ENCODE assay signal across 8 mouse cellular contexts in genomic region chr4:88822995-88823394, GRCm38 (mm10). TPM values are rescaled to one million over a fixed set of nuclear protein-coding genes. Genes with fewer than 3 reads are reported as not detected.
A peak's percentile ranks its signal among the peaks of the same experiment; 100 is the strongest.
DNase-seq lines count a peak whose midpoint lies in the region; ATAC-seq and TF ChIP-seq lines count a peak whose summit lies in the region.

No protein-coding gene starts in this region.

- H3K9me3 ChIP-seq in hindbrain, embryonic 11.5 days (ENCODE audit: control insufficient read depth, low read length): no peaks in the 10 kb centered on the region
- no peaks in the 10 kb centered on the region for H3K9me3 ChIP-seq in hindbrain, embryonic 13.5 days
- no peaks in the 10 kb centered on the region for H3K9me3 ChIP-seq in midbrain, embryonic 16.5 days (replicated peaks; ENCODE audit: control insufficient read depth, low read length, poor library complexity, severe bottlenecking)

- WGBS in hindbrain, embryonic 11.5 days: 27% methylated on average over 4 of the region's 4 CpGs
- 26% methylated on average over 4 of the region's 4 CpGs for WGBS in hindbrain, embryonic 13.5 days
- 25% methylated on average over 4 of the region's 4 CpGs for WGBS in midbrain, embryonic 16.5 days

- peak; percentile 47; the same call in 1 of the 2 replicates for TF ChIP-seq CTCF in brain, embryonic 14.5 days (IDR thresholded peaks at IDR 0.05; ENCODE audit: borderline replicate concordance, extremely low read depth, insufficient read depth, insufficient read length)

- H3K9ac ChIP-seq in hindbrain, embryonic 11.5 days (ENCODE audit: low read depth, low read length): no peak overlapping the region
- H3K9ac ChIP-seq in hindbrain, embryonic 13.5 days: no peak overlapping the region
- no peak overlapping the region for H3K9ac ChIP-seq in midbrain, embryonic 16.5 days (ENCODE audit: low read depth, low read length)

- H3K4me2 ChIP-seq in hindbrain, embryonic 11.5 days (replicated peaks; ENCODE audit: low read depth, low read length): no peak overlapping the region
- H3K4me2 ChIP-seq in hindbrain, embryonic 13.5 days: no peak overlapping the region
- no peak overlapping the region for H3K4me2 ChIP-seq in midbrain, embryonic 16.5 days (ENCODE audit: low read length)

- no peak for TF ChIP-seq POLR2A in brain, embryonic 14.5 days (IDR thresholded peaks at IDR 0.05; ENCODE audit: borderline replicate concordance, extremely low read depth, insufficient read depth, insufficient read length, poor library complexity, severe bottlenecking)

- H3K27me3 ChIP-seq in hindbrain, embryonic 11.5 days (ENCODE audit: control insufficient read depth, insufficient read depth, low read length): no peaks in the 10 kb centered on the region
- no peaks in the 10 kb centered on the region for H3K27me3 ChIP-seq in hindbrain, embryonic 13.5 days
- H3K27me3 ChIP-seq in midbrain, embryonic 16.5 days (ENCODE audit: control insufficient read depth, insufficient read depth, low read depth, low read length): no peaks in the 10 kb centered on the region

- peak; percentile 27 for DNase-seq in hindbrain, embryonic 11.5 days (ENCODE audit: low spot score)
- DNase-seq in right cerebral cortex, adult 18-20 months: peak; percentile 9
- DNase-seq in right cerebral cortex, postnatal 36 days (ENCODE audit: low spot score in 2 of 2): no peak
- DNase-seq in brain, embryonic 14.5 days (ENCODE audit: low read depth): peak; percentile 21
- peak; percentile 4 for DNase-seq in retina, postnatal 7 days (ENCODE audit: low read depth, low spot score)
- DNase-seq in ovary, postnatal 14 days (ENCODE audit: low spot score): no peak

- H3K36me3 ChIP-seq in hindbrain, embryonic 11.5 days (ENCODE audit: control insufficient read depth, insufficient read depth, low read length): no peaks in the 10 kb centered on the region
- H3K36me3 ChIP-seq in hindbrain, embryonic 13.5 days: no peaks in the 10 kb centered on the region
- H3K36me3 ChIP-seq in midbrain, embryonic 16.5 days (ENCODE audit: control insufficient read depth, insufficient read depth, low read length): no peaks in the 10 kb centered on the region

- no peak for ATAC-seq in hindbrain, embryonic 11.5 days (ENCODE audit: low FRiP score)
- ATAC-seq in hindbrain, embryonic 13.5 days (ENCODE audit: low FRiP score): no peak
- ATAC-seq in midbrain, embryonic 16.5 days: no peak

- no peaks in the 10 kb centered on the region for H3K4me1 ChIP-seq in hindbrain, embryonic 11.5 days (replicated peaks; ENCODE audit: control insufficient read depth, insufficient read depth, low read length)
- no peaks in the 10 kb centered on the region for H3K4me1 ChIP-seq in hindbrain, embryonic 13.5 days (replicated peaks)
- H3K4me1 ChIP-seq in midbrain, embryonic 16.5 days (ENCODE audit: control insufficient read depth, insufficient read depth, low read length): no peaks in the 10 kb centered on the region

- no peak overlapping the region for H3K27ac ChIP-seq in hindbrain, embryonic 11.5 days (ENCODE audit: low read depth, low read length)
- H3K27ac ChIP-seq in hindbrain, embryonic 13.5 days: no peak overlapping the region
- no peak overlapping the region for H3K27ac ChIP-seq in midbrain, embryonic 16.5 days (ENCODE audit: low read length)

- H3K4me3 ChIP-seq in hindbrain, embryonic 11.5 days (ENCODE audit: low read depth, low read length): no peak overlapping the region
- no peak overlapping the region for H3K4me3 ChIP-seq in hindbrain, embryonic 13.5 days
- no peak overlapping the region for H3K4me3 ChIP-seq in midbrain, embryonic 16.5 days (ENCODE audit: low read depth, low read length)

RNA-seq across cellular contexts. Expression of gene Ifna11, which starts 3.2 kb away (rescaled TPM):
- polyA plus RNA-seq in hindbrain, embryonic 11.5 days (2014; fragmentation: Nextera tagmentation; extraction: Ambion mirVana): not detected in 2 replicates
- polyA plus RNA-seq in hindbrain, embryonic 13.5 days (2015; fragmentation: Nextera tagmentation; extraction: Ambion mirVana): not detected in 2 replicates
- not detected in 2 replicates for polyA plus RNA-seq in brain, embryonic 14.5 days (2012; rRNA removed)
- polyA plus RNA-seq in midbrain, embryonic 16.5 days (2015; fragmentation: Nextera tagmentation; extraction: Ambion mirVana): not detected in 2 replicates

RNA-seq across cellular contexts. Expression of gene Ifna6, which starts 4.2 kb away (rescaled TPM):
- polyA plus RNA-seq in hindbrain, embryonic 11.5 days (2014; fragmentation: Nextera tagmentation; extraction: Ambion mirVana): not detected in 2 replicates
- polyA plus RNA-seq in hindbrain, embryonic 13.5 days (2015; fragmentation: Nextera tagmentation; extraction: Ambion mirVana): not detected in 2 replicates
- polyA plus RNA-seq in brain, embryonic 14.5 days (2012; rRNA removed): not detected in 2 replicates
- not detected in 2 replicates for polyA plus RNA-seq in midbrain, embryonic 16.5 days (2015; fragmentation: Nextera tagmentation; extraction: Ambion mirVana)

RNA-seq across cellular contexts. Expression of gene Ifna7, which starts 7.0 kb away (rescaled TPM):
- polyA plus RNA-seq in hindbrain, embryonic 11.5 days (2014; fragmentation: Nextera tagmentation; extraction: Ambion mirVana): not detected in 2 replicates
- not detected in 2 replicates for polyA plus RNA-seq in hindbrain, embryonic 13.5 days (2015; fragmentation: Nextera tagmentation; extraction: Ambion mirVana)
- 0.15 TPM in 1 of 2 replicates, not detected in the other for polyA plus RNA-seq in brain, embryonic 14.5 days (2012; rRNA removed)
- polyA plus RNA-seq in midbrain, embryonic 16.5 days (2015; fragmentation: Nextera tagmentation; extraction: Ambion mirVana): not detected in 2 replicates

RNA-seq across cellular contexts. Expression of gene Ifna5, which starts 12.3 kb away (rescaled TPM):
- not detected in 2 replicates for polyA plus RNA-seq in hindbrain, embryonic 11.5 days (2014; fragmentation: Nextera tagmentation; extraction: Ambion mirVana)
- polyA plus RNA-seq in hindbrain, embryonic 13.5 days (2015; fragmentation: Nextera tagmentation; extraction: Ambion mirVana): not detected in 2 replicates
- not detected in 2 replicates for polyA plus RNA-seq in brain, embryonic 14.5 days (2012; rRNA removed)
- polyA plus RNA-seq in midbrain, embryonic 16.5 days (2015; fragmentation: Nextera tagmentation; extraction: Ambion mirVana): not detected in 2 replicates

RNA-seq across cellular contexts. Expression of gene Gm13288, which starts 17.7 kb away (rescaled TPM):
- not detected in 2 replicates for polyA plus RNA-seq in hindbrain, embryonic 11.5 days (2014; fragmentation: Nextera tagmentation; extraction: Ambion mirVana)
- polyA plus RNA-seq in hindbrain, embryonic 13.5 days (2015; fragmentation: Nextera tagmentation; extraction: Ambion mirVana): not detected in 2 replicates
- not detected in 2 replicates for polyA plus RNA-seq in brain, embryonic 14.5 days (2012; rRNA removed)
- polyA plus RNA-seq in midbrain, embryonic 16.5 days (2015; fragmentation: Nextera tagmentation; extraction: Ambion mirVana): not detected in 2 replicates

Comparison
In these comparisons a context has a peak if more than half of its experiments do, and no peak if none do; other contexts are left out.
1. DNase-seq: peak in hindbrain, embryonic 11.5 days (single experiment), right cerebral cortex, adult 18-20 months (single experiment), brain, embryonic 14.5 days (single experiment) and retina, postnatal 7 days (single experiment); none in right cerebral cortex, postnatal 36 days (0 of 2) and ovary, postnatal 14 days (single experiment).